Mouse (Mus musculus) heart, adult 2 months (tissue): ENCODE results near the gene Pdzd2. TPM values are rescaled to one million over a fixed set of nuclear protein-coding genes. Genes with fewer than 3 reads are reported as not detected.

Experiments used
- DNase-seq, 2 experiments: peaks; one replicate each; pipeline ENCODE4 v3.0.0; 2021
- H3K27ac ChIP-seq: fragments of 200-600 bp; 2 replicates; pipeline ENCODE4 v1.8.1; 2022
- H3K27me3 ChIP-seq: fragments of 200-500 bp; 2 replicates; pipeline ENCODE4 v1.6.1; 2012; ENCODE audit warnings: mild to moderate bottlenecking, low read length, inconsistent platforms, mixed read lengths; ENCODE audit not compliant: control insufficient read depth, insufficient read depth
- H3K36me3 ChIP-seq: fragments of 200-500 bp; 2 replicates; pipeline ENCODE4 v1.6.1; 2012; ENCODE audit warnings: low read length, inconsistent platforms; ENCODE audit not compliant: control insufficient read depth, insufficient read depth
- H3K4me1 ChIP-seq: fragments of 200-500 bp; 2 replicates; pipeline ENCODE4 v1.6.1; 2011; ENCODE audit warnings: low read length; ENCODE audit not compliant: control insufficient read depth, insufficient read depth
- H3K4me3 ChIP-seq: fragments of 200-600 bp; 2 replicates; pipeline ENCODE4 v1.8.1; 2022
- H3K79me2 ChIP-seq: fragments of 200-500 bp; replicated peaks from 2 replicates; pipeline ENCODE4 v1.6.1; 2012; ENCODE audit warnings: mild to moderate bottlenecking, inconsistent platforms, low read length, moderate library complexity, mixed read lengths; ENCODE audit not compliant: control insufficient read depth, insufficient read depth
- H3K9ac ChIP-seq: fragments of 200-500 bp; 2 replicates; pipeline ENCODE4 v1.6.1; 2012; ENCODE audit warnings: low read depth, mild to moderate bottlenecking, control low read depth, inconsistent platforms, low read length, mixed read lengths
- CTCF ChIP-seq: fragments of 200-600 bp; IDR thresholded peaks from 2 replicates; pipeline ENCODE4 v1.8.1; 2022; ENCODE audit warnings: antibody characterized with exemption, mild to moderate bottlenecking, moderate library complexity
- EP300 ChIP-seq: fragments of 200-500 bp; IDR thresholded peaks from 2 replicates; pipeline ENCODE4 v1.6.1; 2011; ENCODE audit warnings: low read depth, low read length, control low read depth; ENCODE audit not compliant: insufficient read depth
- POLR2A ChIP-seq: fragments of 200-500 bp; IDR thresholded peaks from 2 replicates; pipeline ENCODE4 v1.6.1; 2011; ENCODE audit warnings: mild to moderate bottlenecking, low read depth, low read length, control low read depth; ENCODE audit not compliant: insufficient read depth
- WGBS: fragments of 180-500 bp; shearing (Covaris S2); methylation state at CpG from one replicate; pipeline ENCODE4 v1.1.7; 2018; 5-methylcytosine and 5-hydroxymethylcytosine counted together
- intact Hi-C: fragments of 180-260 bp; cut with DNase I; formaldehyde crosslinking; loops from one replicate; pipeline ENCODE4 v1.15.1; 2025
- long read RNA-seq: library from polyadenylated mRNA; stranded (forward); transcript quantifications from one replicate; pipeline ENCODE4 v2.0.0, GENCODE M21; 2021
- polyA plus RNA-seq: library from polyadenylated mRNA; depleted of rRNA; stranded (reverse); fragments of >200 nt; gene quantifications from 2 replicates; pipeline ENCODE4 v1.2.3, GENCODE M21; 2012; rRNA removed
- total RNA-seq, 2 experiments: library from RNA; stranded (reverse); gene quantifications; 2 replicates each; pipeline ENCODE4 v1.2.3; 2021

The Pdzd2 gene
- total RNA-seq, result 10 to 100 TPM; 78.9 to 83.9 TPM
- 15.0 and 25.0 TPM in 2 replicates for polyA plus RNA-seq
- long read RNA-seq, partial matches to known transcripts, result 11 of 21 reads
- long read RNA-seq, other reads (novel, unspliced or antisense), result 9 of 21 reads

DNA sequence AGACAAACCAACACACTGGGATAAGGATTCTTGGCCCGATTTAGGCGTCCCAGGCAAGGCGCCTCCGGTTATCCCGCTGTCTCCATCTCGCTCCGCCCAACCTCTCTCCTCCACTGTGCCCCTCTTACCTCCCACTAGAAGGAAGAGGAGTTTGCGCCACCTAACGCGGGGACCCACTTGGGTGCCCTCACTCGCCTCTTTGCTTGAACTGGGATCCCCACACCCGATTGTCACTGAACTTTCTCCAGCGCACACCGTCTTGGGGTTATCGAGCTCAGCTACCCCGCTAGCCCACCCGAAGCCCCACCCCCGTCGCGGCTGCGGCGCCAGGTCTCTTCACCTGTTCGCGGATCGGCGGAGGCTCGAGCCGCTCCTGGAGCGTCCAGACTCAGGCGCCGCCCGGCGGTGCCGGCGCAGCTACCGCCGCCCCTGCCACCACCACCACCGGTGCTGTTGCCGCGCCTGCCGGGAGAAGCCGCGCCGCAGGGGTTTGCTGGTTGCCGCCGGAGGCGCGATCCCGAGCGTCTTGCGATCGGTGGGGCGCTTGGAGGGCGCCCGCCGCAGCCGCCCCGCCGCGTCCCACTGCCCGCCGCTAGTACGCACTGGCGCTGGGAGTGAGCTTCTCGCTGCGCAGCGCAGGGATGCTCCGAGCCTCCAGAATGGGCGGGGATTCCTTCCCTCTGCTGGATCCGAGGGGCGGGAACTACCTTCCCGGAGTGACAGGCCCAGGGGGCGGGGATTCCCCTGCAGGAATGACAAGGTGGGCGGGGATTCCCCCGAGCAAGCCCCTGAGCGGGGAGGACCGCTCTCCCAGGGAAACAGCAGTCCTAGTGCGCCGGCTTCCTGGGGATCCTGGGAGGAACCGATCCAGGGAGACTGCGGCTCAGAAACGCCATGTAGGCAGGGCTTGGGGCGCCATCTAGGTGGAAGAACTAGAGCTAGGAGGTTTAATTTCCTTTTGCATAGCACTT is at the start of gene Pdzd2:
Gene Pdzd2, minus strand, starts transcription at position 648 of the 971 bp plus-strand sequence.
- TF ChIP-seq EP300, result 0 out of 2 replicates have a peak, but pooled peaks have one; percentile 34
- TF ChIP-seq CTCF, result peak; percentile 61
- TF ChIP-seq POLR2A, result peak; percentile 73; the same call in 1 of the 2 replicates

DNA sequence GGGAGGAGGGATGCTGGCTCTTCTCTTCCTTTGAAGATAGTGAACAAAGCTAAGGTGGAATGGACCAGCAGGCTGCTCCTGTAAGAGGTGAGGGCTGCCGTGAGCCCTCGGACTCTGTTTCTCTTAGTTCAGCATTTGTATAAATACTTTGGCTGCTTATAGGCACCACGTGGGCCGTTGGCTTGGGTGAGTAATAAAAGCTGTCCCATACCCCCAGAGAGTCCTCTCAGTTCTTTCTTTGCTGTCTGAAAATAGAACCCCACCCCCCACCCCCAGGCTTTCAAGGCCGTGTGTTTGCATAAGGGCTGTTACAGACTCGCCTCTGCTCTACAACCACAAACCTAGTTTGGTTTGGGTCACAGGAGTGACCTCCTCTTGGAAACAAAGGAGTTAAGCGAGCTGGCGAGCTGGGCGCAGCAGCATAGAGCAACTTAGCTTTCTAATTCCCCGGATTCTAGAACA is 49.7 kb upstream of the Pdzd2 start:
- DNase-seq, result no peak
- Histone ChIP-seq H3K27me3 (no peaks in the 10 kb centered on the region), H3K4me3 (no peak overlapping the region), H3K79me2 (no peaks in the 10 kb centered on the region), H3K4me1 (no peaks in the 10 kb centered on the region), H3K9ac (no peak overlapping the region), H3K27ac (no peak overlapping the region), H3K36me3 (no peaks in the 10 kb centered on the region)
- WGBS, result 36% methylated on average over 10 of the region's 10 CpGs
- intact Hi-C loops, result no loop called here
- TF ChIP-seq EP300, result no peak
- no peak for TF ChIP-seq POLR2A
- no peak for TF ChIP-seq CTCF

More for the DNA sequence above, at the start of gene Pdzd2:
- Histone ChIP-seq H3K79me2 (no peaks in the 10 kb centered on the region; the same call in 1 of the 2 replicates), H3K4me1 (no peaks in the 10 kb centered on the region), H3K27me3 (no peaks in the 10 kb centered on the region), H3K4me3 (peak within 1 kb of the TSS; percentile 66), H3K27ac (peak within 1 kb of the TSS; percentile 71), H3K36me3 (no peaks in the 10 kb centered on the region), H3K9ac (peak within 1 kb of the TSS; percentile 55)
- WGBS, result under 1% methylated on average over 83 of the region's 83 CpGs
- intact Hi-C loops, result loop anchor here (2.0 to 5.0 kb wide), 3 partner anchors 37 to 367 kb away; no protein-coding TSS in a partner anchor
- DNase-seq, result peak; percentile 94 to 95

- 81% methylated on average over 5 of the region's 5 CpGs for WGBS
- Histone ChIP-seq H3K4me3 (no peak overlapping the region), H3K27me3 (no peaks in the 10 kb centered on the region), H3K27ac (no peak overlapping the region), H3K9ac (no peak overlapping the region), H3K79me2 (no peaks in the 10 kb centered on the region), H3K36me3 (no peaks in the 10 kb centered on the region), H3K4me1 (no peaks in the 10 kb centered on the region)
- intact Hi-C loops, result no loop called here
- DNase-seq, result no peak
- TF ChIP-seq EP300 (no peak), CTCF (peak; percentile 23; the same call in 1 of the 2 replicates)
Observed at GRCm38 (mm10) chr15:12788536-12788935, 48.8 kb upstream of the Pdzd2 start.

DNA sequence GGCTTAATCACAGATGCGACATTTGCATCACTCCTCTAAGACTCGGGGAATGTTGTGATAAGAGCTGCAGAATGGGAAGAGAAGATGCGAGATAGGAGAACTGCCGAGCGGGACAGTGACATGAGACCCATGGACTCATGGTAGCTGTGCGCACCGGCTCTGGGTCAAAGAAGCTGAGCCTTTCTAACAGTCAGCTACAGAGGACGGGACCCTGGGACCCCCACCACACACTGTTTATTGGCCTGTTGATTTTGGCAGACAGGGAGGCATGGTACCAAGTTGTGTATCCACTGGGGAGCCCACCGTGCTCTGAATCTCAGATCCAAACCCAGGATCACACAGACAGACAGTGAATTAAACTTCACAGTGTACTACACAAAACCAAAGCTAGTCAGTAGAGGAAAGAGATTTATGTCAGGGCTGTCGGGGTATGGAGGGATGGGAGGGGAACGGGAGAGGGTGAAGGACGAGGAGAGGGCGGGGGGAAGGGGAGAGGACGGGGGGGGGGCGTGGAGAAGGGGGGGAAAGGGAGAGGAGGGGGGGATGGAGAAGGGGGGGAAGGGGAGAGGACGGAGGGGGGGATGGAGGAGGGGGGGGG is 42.1 kb upstream of the Pdzd2 start:
- no peaks in the 10 kb centered on the region for H3K4me1 ChIP-seq
- no peak overlapping the region for H3K4me3 ChIP-seq
- no peaks in the 10 kb centered on the region for H3K36me3 ChIP-seq
- TF ChIP-seq EP300 (no peak), CTCF (no peak), POLR2A (no peak)
- no peak overlapping the region for H3K27ac ChIP-seq
- H3K9ac ChIP-seq, result no peak overlapping the region
- no peaks in the 10 kb centered on the region for H3K79me2 ChIP-seq
- WGBS, result 50% methylated on average over 11 of the region's 16 CpGs
- no peak for DNase-seq
- H3K27me3 ChIP-seq, result no peaks in the 10 kb centered on the region
- intact Hi-C loops, result no loop called here

- H3K4me1 ChIP-seq, result no peaks in the 10 kb centered on the region
- no peaks in the 10 kb centered on the region for H3K36me3 ChIP-seq
- 82% methylated on average over 6 of the region's 6 CpGs for WGBS
Observed at GRCm38 (mm10) chr15:12781296-12781695, 41.6 kb upstream of the Pdzd2 start.

More at GRCm38 (mm10) chr15:12781296-12781695, 41.6 kb upstream of the Pdzd2 start:
- intact Hi-C loops, result no loop called here
- H3K27me3 ChIP-seq, result no peaks in the 10 kb centered on the region
- no peak overlapping the region for H3K27ac ChIP-seq
- DNase-seq, result no peak
- no peak overlapping the region for H3K4me3 ChIP-seq
- no peaks in the 10 kb centered on the region for H3K79me2 ChIP-seq
- no peak overlapping the region for H3K9ac ChIP-seq
- no peak for TF ChIP-seq POLR2A
- no peak for TF ChIP-seq EP300
- no peak for TF ChIP-seq CTCF
